Mouse (Mus musculus) lung, embryonic 14.5 days (tissue): Measurements from ENCODE around the gene Mutyh. TPM values are rescaled to one million over a fixed set of nuclear protein-coding genes. Genes with fewer than 3 reads are reported as not detected.

Experiments
- ATAC-seq: fragments of 200-750 bp; cut with Nextera tagmentation; 2 replicates; pipeline ENCODE4 v1.8.0; 2017; ENCODE audit warnings: mild to moderate bottlenecking, moderate TSS enrichment, moderate library complexity; ENCODE audit not compliant: insufficient read depth
- DNase-seq: peaks from one replicate; pipeline ENCODE4 v3.0.0-alpha.2; 2015
- H3K27ac ChIP-seq: fragments of 300-500 bp; sonication (generic); 2 replicates; pipeline ENCODE4 v1.5.1; 2014; ENCODE audit warnings: low read depth, mild to moderate bottlenecking, moderate library complexity
- H3K27me3 ChIP-seq: fragments of 300-500 bp; sonication (generic); 2 replicates; pipeline ENCODE4 v1.6.1; 2014; ENCODE audit warnings: low read length, control low read depth; ENCODE audit not compliant: insufficient read depth
- H3K36me3 ChIP-seq: fragments of 300-500 bp; sonication (generic); 2 replicates; pipeline ENCODE4 v1.6.1; 2014; ENCODE audit warnings: control low read depth; ENCODE audit not compliant: insufficient read depth
- H3K4me1 ChIP-seq: fragments of 300-500 bp; sonication (generic); 2 replicates; pipeline ENCODE4 v1.6.1; 2014; ENCODE audit warnings: antibody characterized with exemption, control low read depth; ENCODE audit not compliant: insufficient read depth
- H3K4me2 ChIP-seq: fragments of 300-500 bp; sonication (generic); 2 replicates; pipeline ENCODE4 v1.6.1; 2014; ENCODE audit warnings: mild to moderate bottlenecking
- H3K4me3 ChIP-seq: fragments of 300-500 bp; sonication (generic); 2 replicates; pipeline ENCODE4 v1.5.1; 2014; ENCODE audit warnings: low read depth, low read length
- H3K9ac ChIP-seq: fragments of 300-500 bp; sonication (generic); 2 replicates; pipeline ENCODE4 v1.6.1; 2014
- H3K9me3 ChIP-seq: fragments of 300-500 bp; sonication (generic); 2 replicates; pipeline ENCODE4 v1.6.1; 2016; ENCODE audit warnings: low read depth, low read length, control low read depth
- CTCF ChIP-seq: IDR thresholded peaks from 2 replicates; pipeline ENCODE4 v1.5.1; 2016; ENCODE audit warnings: antibody characterized with exemption, low read depth
- WGBS: fragments of 180-500 bp; shearing (Covaris S2); extraction: QIAGEN DNeasy Blood & Tissue Kit; methylation state at CpG from one replicate; pipeline ENCODE4 v1.1.7; 2014; 5-methylcytosine and 5-hydroxymethylcytosine counted together
- polyA plus RNA-seq: library from polyadenylated mRNA; unstranded; fragments of >200 nt; fragmentation: Nextera tagmentation; extraction: Ambion mirVana; gene quantifications from 2 replicates; pipeline ENCODE4 v1.2.1, GENCODE M21; 2014

Gene Mutyh
- polyA plus RNA-seq, 1 experiment from 2014 or later: 14.7 TPM

GRCm38 (mm10) chr4:116794273-116794672, 13.2 kb upstream of the Mutyh start:
- 71% methylated on average over 2 of the region's 2 CpGs for WGBS
- TF ChIP-seq CTCF: 0 out of 2 replicates have a peak, but pooled peaks have one; percentile 15

DNA sequence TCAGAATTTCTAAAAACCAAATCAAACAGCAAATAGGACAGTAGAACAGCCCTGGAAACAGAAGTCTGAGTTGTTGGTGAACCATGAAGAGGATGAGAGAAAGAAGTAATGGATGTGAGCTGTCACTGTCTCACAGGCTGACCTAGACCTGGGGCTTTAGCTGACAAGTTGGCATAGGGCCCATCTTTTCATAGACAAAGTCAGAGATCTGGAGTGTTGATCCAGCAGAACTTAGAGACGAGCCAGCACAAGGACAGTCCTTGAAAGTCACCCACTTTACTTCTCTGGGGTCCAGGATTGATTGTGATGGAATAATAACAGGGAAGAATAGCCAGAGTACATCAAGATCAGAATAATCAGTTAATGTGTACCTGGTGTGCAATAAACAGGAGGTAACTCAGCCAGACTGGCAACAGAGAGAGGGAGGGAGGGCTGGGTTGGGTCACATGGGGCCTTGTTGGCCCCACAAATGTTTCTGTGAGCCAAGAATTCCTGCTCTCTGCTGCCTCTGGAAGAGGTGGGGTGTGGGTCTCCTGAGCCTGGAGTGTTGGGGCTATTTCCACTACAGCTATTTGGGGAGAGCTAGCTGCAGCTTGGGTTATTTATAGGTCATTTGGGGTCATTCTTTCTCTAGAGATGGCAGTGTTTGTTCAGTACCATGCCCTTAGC, 10.9 kb upstream of the Mutyh start:
- no peak overlapping the region for H3K4me3 ChIP-seq
- no peak overlapping the region for H3K4me2 ChIP-seq
- no peaks in the 10 kb centered on the region for H3K27me3 ChIP-seq
- WGBS: 42% methylated on average over 1 of the region's 1 CpGs
- no peaks in the 10 kb centered on the region for H3K4me1 ChIP-seq
- H3K9me3 ChIP-seq: no peaks in the 10 kb centered on the region
- no peak overlapping the region for H3K9ac ChIP-seq
- no peak for TF ChIP-seq CTCF
- H3K36me3 ChIP-seq: no peaks in the 10 kb centered on the region
- ATAC-seq (no peak), DNase-seq (no peak)
- H3K27ac ChIP-seq: no peak overlapping the region

More at GRCm38 (mm10) chr4:116794273-116794672, 13.2 kb upstream of the Mutyh start:
- Histone ChIP-seq H3K4me1 (no peaks in the 10 kb centered on the region), H3K36me3 (no peaks in the 10 kb centered on the region), H3K4me2 (no peak overlapping the region), H3K9me3 (no peaks in the 10 kb centered on the region), H3K4me3 (no peak overlapping the region), H3K9ac (no peak overlapping the region), H3K27me3 (no peaks in the 10 kb centered on the region), H3K27ac (no peak overlapping the region)
- no peak for DNase-seq
- no peak for ATAC-seq

DNA sequence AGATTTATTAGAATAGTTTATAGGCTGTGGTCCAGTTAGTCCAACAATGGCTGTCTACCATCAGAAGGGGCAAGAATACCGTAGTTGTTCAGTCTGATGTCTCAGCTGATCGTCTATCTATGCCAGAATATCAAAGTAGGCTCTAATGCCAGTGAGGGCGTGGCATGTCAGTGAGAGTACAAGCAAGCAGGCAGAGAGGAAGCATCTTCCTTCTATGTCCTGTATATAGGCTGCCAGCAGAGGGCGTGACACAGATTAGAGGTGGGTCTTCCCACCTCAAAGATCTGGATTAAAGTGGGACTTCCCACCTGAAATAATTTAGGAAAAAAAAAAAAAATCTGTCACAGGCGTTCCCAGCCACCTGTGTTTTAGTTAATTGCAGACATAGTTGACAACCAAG, 7.6 kb upstream of the Mutyh start:
- 37% methylated on average over 5 of the region's 5 CpGs for WGBS
- no peak for ATAC-seq
- H3K9ac ChIP-seq: no peak overlapping the region
- DNase-seq: peak; percentile 44
- H3K27ac ChIP-seq: no peak overlapping the region
- H3K4me3 ChIP-seq: no peak overlapping the region
- no peaks in the 10 kb centered on the region for H3K4me1 ChIP-seq
- H3K36me3 ChIP-seq: peaks cover 29% of the 10 kb centered on the region
- no peak overlapping the region for H3K4me2 ChIP-seq
- TF ChIP-seq CTCF: peak; percentile 52
- no peaks in the 10 kb centered on the region for H3K27me3 ChIP-seq
- H3K9me3 ChIP-seq: no peaks in the 10 kb centered on the region

GRCm38 (mm10) chr4:116811012-116811411, 3.5 kb downstream of the Mutyh start:
- no peak for TF ChIP-seq CTCF
- Histone ChIP-seq H3K4me2 (no peak overlapping the region), H3K9ac (no peak overlapping the region), H3K27me3 (no peaks in the 10 kb centered on the region), H3K9me3 (no peaks in the 10 kb centered on the region), H3K36me3 (0 out of 2 replicates have a peak, but pooled peaks cover 9% of the 10 kb centered on the region), H3K27ac (no peak overlapping the region), H3K4me3 (no peak overlapping the region), H3K4me1 (peaks cover 5% of the 10 kb centered on the region; the same call in 1 of the 2 replicates)
- no peak for ATAC-seq
- no peak for DNase-seq
- 55% methylated on average over 3 of the region's 3 CpGs for WGBS

DNA sequence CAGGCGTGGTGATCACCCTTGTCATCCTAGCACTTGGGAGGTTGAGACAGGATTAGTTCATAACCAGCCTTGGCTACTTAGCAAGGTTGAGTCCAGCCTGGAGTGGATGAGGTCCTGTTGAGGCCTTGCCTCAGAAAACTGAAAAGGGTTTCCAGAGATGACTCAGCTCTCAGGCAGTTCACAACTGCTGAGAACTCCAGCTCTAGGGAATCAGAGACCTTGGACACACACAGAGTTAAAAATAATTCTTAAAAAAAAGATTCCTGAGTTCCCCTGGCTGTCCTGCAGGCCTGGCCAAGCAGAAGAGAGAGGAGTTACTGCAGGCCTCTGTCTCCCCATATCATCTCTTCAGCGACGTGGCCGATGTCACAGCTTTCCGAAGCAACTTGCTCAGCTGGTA, 7.8 kb downstream of the Mutyh start:
- H3K27me3 ChIP-seq: peaks cover 5% of the 10 kb centered on the region
- H3K27ac ChIP-seq: no peak overlapping the region
- TF ChIP-seq CTCF: no peak
- no peak overlapping the region for H3K9ac ChIP-seq
- 83% methylated on average over 5 of the region's 5 CpGs for WGBS
- peaks cover 17% of the 10 kb centered on the region for H3K36me3 ChIP-seq
- no peak overlapping the region for H3K4me2 ChIP-seq
- no peak for ATAC-seq
- DNase-seq: no peak
- no peaks in the 10 kb centered on the region for H3K9me3 ChIP-seq
- H3K4me3 ChIP-seq: no peak overlapping the region
- H3K4me1 ChIP-seq: no peaks in the 10 kb centered on the region

DNA sequence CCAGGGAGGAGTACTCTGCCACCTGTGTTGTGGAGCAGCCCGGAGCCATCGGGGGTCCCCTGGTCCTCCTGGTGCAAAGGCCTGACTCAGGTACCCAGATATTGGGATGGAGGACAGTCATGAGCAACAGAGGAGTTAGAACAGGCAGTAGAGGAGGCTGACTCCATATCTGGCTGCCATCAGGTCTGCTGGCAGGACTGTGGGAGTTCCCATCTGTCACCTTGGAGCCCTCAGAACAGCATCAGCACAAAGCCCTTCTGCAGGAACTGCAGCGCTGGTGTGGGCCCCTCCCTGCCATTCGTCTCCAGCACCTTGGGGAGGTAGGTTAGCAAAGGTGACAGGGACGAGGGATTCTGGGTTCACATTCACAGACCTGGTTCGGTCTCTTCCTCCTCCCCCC, 10.0 kb downstream of the Mutyh start:
- ATAC-seq (no peak), DNase-seq (no peak)
- Histone ChIP-seq H3K27me3 (peaks cover 12% of the 10 kb centered on the region), H3K9me3 (no peaks in the 10 kb centered on the region), H3K9ac (no peak overlapping the region), H3K27ac (no peak overlapping the region), H3K4me1 (0 out of 2 replicates have a peak, but pooled peaks cover 3% of the 10 kb centered on the region), H3K36me3 (peaks cover 17% of the 10 kb centered on the region), H3K4me2 (no peak overlapping the region), H3K4me3 (no peak overlapping the region)
- no peak for TF ChIP-seq CTCF
- WGBS: 82% methylated on average over 6 of the region's 6 CpGs

DNA sequence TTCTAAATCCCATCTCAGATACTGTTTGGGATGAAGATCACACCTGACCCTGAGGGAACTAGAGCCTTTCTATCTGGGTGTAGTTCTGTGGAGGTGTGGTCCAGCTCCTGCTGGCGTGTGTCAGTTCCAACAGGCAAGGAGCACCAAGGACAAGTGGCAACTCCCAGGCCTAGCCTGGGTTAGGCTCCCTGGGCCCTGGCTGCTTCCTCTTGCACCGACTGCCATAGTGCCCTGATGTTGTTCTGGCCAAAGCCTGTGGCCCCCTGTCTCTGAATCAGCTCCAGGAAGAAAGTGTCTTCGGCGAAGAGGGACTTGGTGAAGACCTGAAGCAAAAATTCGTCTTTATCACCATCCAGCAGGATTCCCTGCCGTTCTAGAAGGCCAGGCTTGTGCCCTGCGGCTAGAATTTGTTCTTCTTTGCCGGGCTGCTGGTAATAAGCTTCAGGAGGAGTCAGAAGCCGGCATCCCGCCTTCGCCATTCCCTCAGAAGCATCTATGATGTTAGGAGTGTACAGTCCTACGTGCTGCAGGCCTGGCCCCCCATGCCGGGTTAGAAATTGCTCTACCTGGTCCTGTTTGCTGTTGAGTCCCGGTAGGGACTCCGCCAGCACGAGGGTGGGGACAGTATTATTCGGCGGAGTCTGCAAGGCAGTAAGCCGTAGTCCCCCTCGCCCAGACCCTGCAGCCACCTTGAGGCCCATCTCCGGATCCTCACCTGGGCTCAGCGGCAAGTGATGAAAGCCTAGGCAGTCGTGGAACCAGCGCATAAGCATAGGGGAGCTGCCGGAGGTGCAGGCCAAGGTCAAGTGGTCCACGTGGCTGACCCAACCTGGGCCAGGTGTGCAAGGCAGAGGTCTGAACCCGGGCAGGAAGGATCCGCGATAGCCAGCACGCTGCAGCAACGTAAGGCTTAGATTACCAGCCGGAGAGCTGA, 12.7 kb downstream of the Mutyh start:
- Histone ChIP-seq H3K4me2 (peak overlapping the region; percentile 99), H3K9me3 (no peaks in the 10 kb centered on the region), H3K4me3 (peak overlapping the region; percentile 51), H3K4me1 (peaks cover 6% of the 10 kb centered on the region; the same call in 1 of the 2 replicates), H3K27ac (no peak overlapping the region), H3K9ac (peak overlapping the region; percentile 48), H3K27me3 (peaks cover 12% of the 10 kb centered on the region), H3K36me3 (peaks cover 16% of the 10 kb centered on the region)
- TF ChIP-seq CTCF: no peak
- WGBS: 20% methylated on average over 32 of the region's 32 CpGs
- DNase-seq: no peak
- ATAC-seq: peak; percentile 14
